Mouse (Mus musculus) heart, adult 2 months (tissue): ENCODE results near the gene Ap5b1.

ENCODE experiments used
- CTCF ChIP-seq: fragments of 200-600 bp; IDR thresholded peaks from 2 replicates; pipeline ENCODE4 v1.8.1; 2022; ENCODE audit warnings: antibody characterized with exemption, mild to moderate bottlenecking, moderate library complexity
- POLR2A ChIP-seq: fragments of 200-500 bp; IDR thresholded peaks from 2 replicates; pipeline ENCODE4 v1.6.1; 2011; ENCODE audit warnings: mild to moderate bottlenecking, low read depth, low read length, control low read depth; ENCODE audit not compliant: insufficient read depth

DNA sequence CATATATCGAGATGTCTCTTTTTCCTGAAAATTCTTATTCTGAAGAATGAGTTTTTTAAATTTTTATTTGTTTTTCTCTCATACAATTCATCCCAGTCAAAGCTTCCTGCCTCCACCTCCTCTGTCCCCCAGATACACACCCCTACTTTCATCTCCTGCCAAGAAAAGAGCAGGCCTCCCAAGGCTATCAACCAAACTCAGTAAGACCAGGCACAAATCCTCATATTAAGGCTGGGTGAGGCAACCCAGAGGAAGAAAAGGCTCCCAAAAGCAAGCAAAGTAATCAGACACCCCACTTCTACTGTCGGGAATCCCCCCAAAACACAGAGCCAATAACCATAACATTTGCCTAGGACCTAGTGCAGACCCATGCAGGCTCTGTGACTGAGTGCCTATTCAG is 14.2 kb downstream of the Ap5b1 start:
- TF ChIP-seq POLR2A, result no peak
- TF ChIP-seq CTCF, result no peak
